Mouse (Mus musculus) small intestine, adult 2 months (tissue): ENCODE measurements around the gene Lim2.

Experiments used
- CTCF ChIP-seq: fragments of 200-500 bp; IDR thresholded peaks from 2 replicates; pipeline ENCODE4 v1.5.1; 2012; ENCODE audit warnings: low read depth, mild to moderate bottlenecking, control low read depth, inconsistent platforms, low read length, moderate library complexity, mixed read lengths; ENCODE audit not compliant: insufficient replicate concordance, insufficient read length; ENCODE audit errors: extremely low read depth
- POLR2A ChIP-seq: fragments of 200-500 bp; IDR thresholded peaks from 2 replicates; pipeline ENCODE4 v1.6.1; 2012; ENCODE audit warnings: low read depth, mild to moderate bottlenecking, control low read depth, inconsistent platforms, low read length, moderate library complexity

GRCm38 (mm10) chr7:43407573-43407972, 19.9 kb upstream of the Lim2 start:
- TF ChIP-seq CTCF = no peak
- no peak for TF ChIP-seq POLR2A
